Mouse (Mus musculus) cerebellum, postnatal 25 days (tissue): ENCODE results near the gene Chodl.

Source experiments
- DNase-seq, 2 experiments: peaks; one replicate each; pipeline ENCODE4 v3.0.0; 2021; ENCODE audit warnings: mixed read lengths in 2 of 2

Gene Chodl

DNA sequence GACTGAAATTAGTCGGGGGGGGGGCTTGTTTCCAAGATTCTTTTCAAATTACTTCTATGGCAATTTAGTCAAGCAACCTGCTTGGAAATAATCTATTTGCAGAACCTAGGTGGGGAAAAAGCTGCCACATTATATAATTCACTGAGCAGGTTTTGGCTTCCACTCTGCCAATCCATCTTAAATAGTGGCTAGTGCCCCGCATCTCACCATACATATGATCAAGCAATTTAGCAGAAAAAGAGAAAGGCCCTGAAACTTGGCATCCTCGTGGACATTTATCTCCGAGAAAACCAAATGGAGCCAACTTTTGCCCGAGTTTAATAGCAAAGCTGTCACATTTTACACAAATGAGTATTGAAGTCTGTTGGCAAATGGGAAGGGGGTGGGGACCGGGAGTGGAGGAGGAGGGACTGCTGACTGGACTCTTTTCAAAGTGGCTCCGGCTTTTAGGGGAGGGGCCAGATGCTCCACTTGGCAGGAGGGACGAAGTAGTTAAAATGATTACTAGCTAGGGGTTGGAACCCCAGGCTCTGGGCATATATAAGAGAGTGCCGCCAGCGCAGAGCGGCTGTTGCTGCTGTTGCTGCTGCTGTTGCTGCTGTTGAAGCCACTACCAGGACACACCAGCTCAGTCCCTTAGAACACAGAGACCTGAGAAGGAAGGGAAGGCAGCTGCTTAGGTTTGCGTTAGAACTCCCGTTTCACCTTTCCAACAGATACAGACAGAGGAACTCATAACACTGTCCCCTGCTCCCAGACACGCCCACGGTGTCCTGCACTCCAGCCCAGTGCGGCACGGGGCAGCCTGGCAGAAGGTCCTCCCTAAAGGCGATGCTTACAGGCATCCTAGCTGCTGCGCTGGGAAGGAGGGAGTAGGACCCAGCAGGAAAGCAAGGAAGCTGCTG lies at the start of gene Chodl:
Chodl (plus strand) TSS at position 567 of the 905 bp plus-strand sequence.
- DNase-seq: peak; percentile 20 to 41

DNA sequence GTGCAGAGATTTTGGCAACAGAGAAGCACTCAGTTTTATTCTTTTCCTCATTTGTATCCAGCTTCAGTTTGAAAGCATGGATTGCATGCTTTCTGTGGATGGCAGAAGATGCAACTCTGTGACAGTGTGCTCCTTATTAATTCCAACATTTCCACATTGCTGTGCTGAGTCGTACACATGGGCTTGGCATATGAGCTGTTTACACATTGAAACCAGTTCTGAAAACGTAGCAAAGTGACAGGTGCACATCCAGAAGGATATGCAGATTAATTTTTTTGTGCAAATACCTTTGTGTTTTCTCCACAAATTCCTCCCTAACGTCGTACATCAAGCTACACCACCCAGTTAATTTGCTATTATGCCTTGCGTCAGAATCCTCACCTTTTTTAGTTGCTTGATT lies 8.1 kb upstream of the Chodl start:
- no peak for DNase-seq

DNA sequence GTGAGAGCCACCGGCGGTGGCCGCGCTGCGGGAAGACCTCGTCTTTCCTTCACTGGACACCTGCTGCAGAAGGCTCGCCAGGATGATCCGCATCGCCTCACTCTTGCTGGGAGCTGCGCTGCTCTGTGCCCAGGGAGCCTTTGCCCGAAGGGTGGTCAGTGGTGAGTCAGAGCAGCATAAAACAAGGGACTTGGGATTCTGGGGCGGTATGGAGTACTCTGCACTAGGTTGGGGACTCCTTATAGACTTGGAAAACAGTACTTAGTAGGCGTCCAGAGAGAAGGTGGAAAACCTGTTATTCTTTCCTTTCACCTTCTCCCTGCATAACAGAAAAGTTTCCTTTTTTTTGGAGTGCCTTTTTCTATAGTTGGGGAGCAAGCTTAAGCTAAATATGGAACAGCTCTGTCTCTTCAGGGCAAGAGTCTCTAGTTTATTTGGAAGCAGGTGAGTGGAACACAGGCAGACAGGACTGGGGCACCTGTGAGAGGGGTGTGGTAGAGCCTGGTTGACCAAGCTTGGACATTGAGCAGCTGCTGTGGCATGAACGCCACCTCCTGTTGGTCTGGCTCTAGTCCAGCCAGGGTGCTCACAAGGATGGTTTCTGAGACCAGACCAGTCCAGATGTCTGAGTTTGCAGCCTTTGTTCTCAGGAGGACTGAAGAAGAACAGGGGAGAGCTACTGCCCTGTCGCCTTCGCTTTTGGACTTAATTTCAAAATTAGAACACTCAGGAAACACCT lies 708 bp downstream of the Chodl start:
- DNase-seq: peak; percentile 3 to 11

DNA sequence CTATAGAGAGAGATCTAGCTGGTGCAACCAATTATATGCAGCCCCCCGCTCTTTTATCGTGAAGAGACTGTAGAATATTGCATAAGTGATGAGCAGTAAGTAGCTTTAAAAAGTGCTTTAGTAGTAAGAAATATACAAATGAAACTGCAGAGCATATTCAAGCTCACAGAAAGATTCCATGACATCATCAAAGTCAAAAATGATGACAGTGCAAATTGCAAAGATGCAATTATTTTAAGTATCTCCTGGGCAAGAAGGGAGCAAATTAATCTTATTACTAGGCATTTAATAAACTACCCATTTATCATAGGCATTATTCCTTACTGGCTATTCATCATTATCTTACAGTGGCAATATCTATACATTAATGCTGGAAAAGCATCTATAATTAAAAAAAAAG lies 3.5 kb downstream of the Chodl start:
- DNase-seq: no peak

DNA sequence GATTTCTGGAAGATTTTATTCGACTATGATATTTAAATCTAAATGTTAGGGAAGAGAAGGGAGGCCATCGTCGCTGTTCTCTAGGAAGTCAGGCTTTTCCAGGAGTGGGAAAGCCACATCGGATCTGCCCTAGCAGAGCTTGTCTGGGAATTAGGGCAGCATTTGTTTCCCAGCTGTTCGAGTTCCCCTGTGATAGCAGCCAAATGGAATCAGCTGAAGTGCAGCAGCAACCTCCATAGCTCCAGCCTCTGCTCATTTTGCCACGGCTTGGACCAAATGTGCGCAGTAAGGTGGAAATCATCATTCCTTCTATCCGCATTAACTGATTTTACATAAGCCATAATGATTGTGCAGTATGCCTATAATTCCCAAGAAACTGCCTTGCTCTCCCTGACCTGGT lies 7.0 kb downstream of the Chodl start:
- no peak for DNase-seq

DNA sequence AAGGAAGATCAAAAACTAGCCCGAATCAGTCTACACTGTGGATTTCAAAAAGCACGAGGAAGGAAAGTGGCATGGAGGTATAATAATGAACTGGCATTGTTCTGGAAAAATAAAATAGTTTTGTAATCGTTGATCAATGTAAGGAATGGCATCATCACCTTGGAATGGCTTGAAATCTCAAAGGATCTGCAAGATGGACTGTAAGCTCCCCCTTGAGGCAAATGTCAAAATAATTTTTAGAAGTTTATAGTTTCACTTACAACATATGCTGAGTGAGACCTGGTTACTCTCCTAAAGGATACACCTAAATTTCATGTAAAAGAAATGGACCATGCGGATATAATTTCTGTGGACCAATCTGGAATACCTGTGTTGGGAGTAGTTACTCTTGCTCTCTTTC lies 19.6 kb downstream of the Chodl start:
- DNase-seq: no peak

DNA sequence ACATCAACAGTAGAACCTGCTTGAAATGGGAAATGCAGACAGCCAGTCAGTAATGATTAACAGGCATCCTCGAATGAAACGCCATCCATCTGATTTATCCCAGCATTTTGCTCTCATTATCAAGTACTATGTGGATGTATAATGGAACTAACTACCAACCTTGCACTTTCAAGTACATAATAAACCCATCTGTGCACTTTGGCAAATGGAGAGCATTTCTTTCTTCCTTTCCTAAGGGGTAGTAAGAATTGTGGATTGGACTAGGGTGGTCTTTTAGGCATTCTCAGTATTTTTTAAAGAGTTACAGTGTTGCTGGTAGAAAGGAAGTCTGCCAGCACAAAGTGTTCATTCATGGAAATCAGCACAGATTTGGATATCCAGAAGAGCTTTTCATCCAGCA lies 26.7 kb downstream of the Chodl start:
- no peak for DNase-seq

DNA sequence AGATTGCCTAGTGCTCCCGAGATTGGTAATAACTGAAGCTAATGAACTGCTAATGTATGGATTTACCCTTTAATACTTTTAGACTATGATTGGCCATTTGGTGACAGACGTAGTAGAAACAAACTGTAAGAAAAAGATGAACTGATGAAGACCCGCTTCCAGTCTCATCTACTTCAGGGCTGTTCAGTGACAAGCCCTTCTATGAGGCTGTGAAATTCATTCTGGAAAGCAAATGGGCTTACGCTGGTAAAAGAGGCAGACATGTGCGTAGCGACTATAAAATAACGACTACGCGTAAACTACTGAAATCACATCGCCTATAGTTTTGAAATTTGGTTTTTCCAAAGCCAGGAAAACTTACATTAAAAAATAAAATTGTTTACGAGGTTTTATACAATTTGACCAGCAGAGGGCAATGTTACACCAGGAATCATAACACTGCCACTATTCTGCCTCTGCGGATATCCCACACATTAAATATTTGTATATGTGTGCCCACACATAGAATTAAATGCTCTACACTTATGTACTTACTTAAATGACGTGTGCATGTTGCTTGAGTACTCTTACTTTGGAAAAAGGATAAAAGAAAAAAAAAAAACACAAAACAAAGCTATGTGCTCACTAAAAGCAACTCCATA lies 38.5 kb downstream of the Chodl start:
- DNase-seq: peak in 1 of 2 experiments; percentile 11

DNA sequence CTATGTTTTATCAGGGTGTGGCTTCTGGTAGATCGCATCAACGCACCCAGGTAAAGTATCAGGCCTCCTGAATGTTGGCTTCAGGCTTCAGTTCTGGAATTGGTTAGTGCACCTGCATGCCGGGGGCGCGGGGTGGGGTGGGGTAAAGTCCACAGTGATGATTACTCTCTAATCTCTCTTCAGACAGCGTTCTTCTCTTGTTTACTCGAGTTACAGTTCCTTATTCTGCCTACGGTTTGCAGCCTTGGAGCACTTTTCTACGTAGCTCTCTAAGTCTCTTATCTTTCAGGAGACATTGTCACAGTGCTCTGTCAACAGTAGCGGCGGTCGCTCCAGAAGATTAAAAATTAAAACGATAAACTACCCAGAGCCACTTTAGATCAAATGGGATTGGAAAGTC lies 43.4 kb downstream of the Chodl start:
- DNase-seq: no peak

DNA sequence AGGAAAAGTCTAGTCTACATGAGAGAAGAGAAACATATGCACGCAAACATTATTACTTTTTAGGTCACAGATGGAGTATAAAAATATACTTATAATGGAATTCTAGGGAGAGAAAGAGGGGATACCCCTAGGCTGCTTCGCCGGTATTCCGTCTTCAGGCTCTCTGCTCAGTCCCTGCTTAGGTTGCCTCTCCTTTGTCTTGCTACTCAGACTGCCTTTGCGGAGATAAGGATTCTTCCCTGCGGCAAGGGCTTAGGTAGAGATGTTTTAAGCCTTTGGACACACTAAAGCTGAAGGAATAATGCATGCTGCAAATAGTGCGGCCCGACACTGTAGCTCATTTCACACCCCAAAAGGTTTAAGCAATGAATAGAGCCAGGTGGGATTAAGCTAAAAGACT lies 45.6 kb downstream of the Chodl start:
- no peak for DNase-seq
